Mouse (Mus musculus) hindbrain, embryonic 10.5 days (tissue): ENCODE data around the gene Nrp2. TPM values are rescaled to one million over a fixed set of nuclear protein-coding genes. Genes with fewer than 3 reads are reported as not detected.

Experiments
- DNase-seq: peaks from one replicate; pipeline ENCODE4 v3.0.0-alpha.2; 2017; ENCODE audit warnings: low spot score
- H3K27ac ChIP-seq: fragments of 300-500 bp; sonication (generic); 2 replicates; pipeline ENCODE4 v1.5.1; 2016; ENCODE audit warnings: mild to moderate bottlenecking, moderate library complexity
- H3K27me3 ChIP-seq: fragments of 300-500 bp; sonication (generic); 2 replicates; pipeline ENCODE4 v1.6.1; 2016; ENCODE audit warnings: mild to moderate bottlenecking; ENCODE audit not compliant: poor library complexity, insufficient read depth, severe bottlenecking
- H3K36me3 ChIP-seq: fragments of 300-500 bp; sonication (generic); 2 replicates; pipeline ENCODE4 v1.6.1; 2016; ENCODE audit warnings: mild to moderate bottlenecking, moderate library complexity
- H3K4me1 ChIP-seq: fragments of 300-500 bp; sonication (generic); replicated peaks from 2 replicates; pipeline ENCODE4 v1.6.1; 2016; ENCODE audit warnings: mild to moderate bottlenecking
- H3K4me3 ChIP-seq: fragments of 300-500 bp; sonication (generic); 2 replicates; pipeline ENCODE4 v1.5.1; 2016; ENCODE audit warnings: mild to moderate bottlenecking, moderate library complexity
- H3K9me3 ChIP-seq: fragments of 300-500 bp; sonication (generic); 2 replicates; pipeline ENCODE4 v1.6.1; 2016; ENCODE audit warnings: mild to moderate bottlenecking, moderate library complexity
- WGBS: fragments of 180-500 bp; shearing (Covaris S2); methylation state at CpG from one replicate; pipeline ENCODE4 v1.1.7; 2016; 5-methylcytosine and 5-hydroxymethylcytosine counted together
- polyA plus RNA-seq: library from polyadenylated mRNA; unstranded; fragments of >200 nt; fragmentation: Nextera tagmentation; extraction: Ambion mirVana; gene quantifications from 2 replicates; pipeline ENCODE4 v1.2.1, GENCODE M21; 2016

The Nrp2 gene
- polyA plus RNA-seq, 1 experiment from 2014 or later: 23.1 TPM

DNA sequence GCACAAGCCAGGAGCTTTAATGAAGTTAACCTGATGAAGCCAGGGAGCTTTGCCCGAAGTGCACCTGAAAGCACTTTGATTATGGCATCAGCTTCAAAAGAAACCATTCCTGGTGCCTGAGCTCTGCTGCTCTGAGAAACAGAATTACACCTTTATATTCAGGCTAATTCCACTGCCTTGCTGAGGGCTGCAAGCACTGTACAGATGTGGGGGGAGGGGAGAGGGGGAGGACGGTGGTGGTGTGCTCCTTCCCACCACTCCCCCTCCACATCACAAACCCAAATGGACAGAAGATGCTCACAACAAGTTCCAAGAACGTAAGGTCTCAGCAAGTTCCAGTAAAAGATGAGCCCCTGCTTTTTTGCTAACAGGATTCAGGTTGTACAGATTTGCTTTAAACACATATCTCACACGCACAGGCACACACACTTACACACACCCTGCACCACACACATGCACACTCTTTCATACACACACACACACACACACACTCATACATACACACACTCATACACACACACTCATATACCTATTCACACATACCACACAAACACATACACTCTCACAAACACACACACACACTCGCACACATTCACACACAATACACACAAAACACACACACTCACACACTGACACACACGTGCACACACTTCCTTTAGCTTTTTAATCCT is 6.6 kb upstream of the Nrp2 start:
- no peak for DNase-seq
- Histone ChIP-seq H3K27me3 (peaks cover 27% of the 10 kb centered on the region), H3K9me3 (no peaks in the 10 kb centered on the region), H3K27ac (no peak overlapping the region), H3K4me1 (peaks cover 18% of the 10 kb centered on the region; the same call in 1 of the 2 replicates), H3K4me3 (no peak overlapping the region), H3K36me3 (no peaks in the 10 kb centered on the region)
- 69% methylated on average over 6 of the region's 6 CpGs for WGBS

DNA sequence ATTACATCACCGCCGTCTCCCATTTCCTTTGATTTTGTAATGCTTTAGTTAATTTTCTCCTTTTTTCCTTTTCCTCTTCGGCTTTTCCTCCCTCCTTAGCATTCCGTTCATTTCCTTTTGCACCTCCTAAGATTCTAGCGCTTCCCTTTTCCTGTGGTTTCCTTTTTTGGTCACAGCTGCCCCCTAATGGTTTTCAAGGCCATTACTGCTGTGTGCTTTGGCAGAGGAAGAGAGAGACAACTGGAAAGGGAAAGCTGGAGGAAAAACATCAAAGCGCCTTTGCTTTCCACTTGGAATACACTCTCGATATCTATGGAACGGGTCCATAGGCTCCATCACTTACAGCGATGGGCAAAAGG is 6.1 kb upstream of the Nrp2 start:
- H3K4me3 ChIP-seq: no peak overlapping the region
- DNase-seq: peak; percentile 37
- no peaks in the 10 kb centered on the region for H3K36me3 ChIP-seq
- peaks cover 32% of the 10 kb centered on the region for H3K27me3 ChIP-seq
- H3K4me1 ChIP-seq: peaks cover 20% of the 10 kb centered on the region; the same call in 1 of the 2 replicates
- H3K9me3 ChIP-seq: no peaks in the 10 kb centered on the region
- H3K27ac ChIP-seq: no peak overlapping the region
- WGBS: 34% methylated on average over 9 of the region's 9 CpGs

DNA sequence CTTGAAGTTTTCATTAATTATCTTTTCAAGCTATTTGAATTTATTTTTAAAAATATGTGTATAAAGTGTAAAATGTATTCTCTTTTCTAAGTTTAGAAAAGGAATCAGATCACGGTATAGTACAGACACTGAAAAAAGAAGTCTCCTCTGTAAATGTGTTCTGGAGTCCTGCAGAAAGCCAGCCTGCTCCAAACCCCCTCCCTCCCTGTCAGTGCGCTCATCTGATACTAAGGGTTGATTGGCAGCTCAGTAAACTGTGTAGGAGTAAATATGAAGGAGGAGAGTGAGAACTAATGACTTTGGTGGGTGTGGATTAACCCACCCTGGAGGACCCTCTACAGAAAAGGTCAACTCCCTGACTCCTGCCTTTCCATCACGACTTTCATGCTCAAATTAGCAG is 5.7 kb upstream of the Nrp2 start:
- peaks cover 36% of the 10 kb centered on the region for H3K27me3 ChIP-seq
- H3K27ac ChIP-seq: no peak overlapping the region
- no peaks in the 10 kb centered on the region for H3K9me3 ChIP-seq
- H3K36me3 ChIP-seq: no peaks in the 10 kb centered on the region
- DNase-seq: no peak
- peaks cover 24% of the 10 kb centered on the region for H3K4me1 ChIP-seq
- H3K4me3 ChIP-seq: no peak overlapping the region
- 55% methylated on average over 3 of the region's 3 CpGs for WGBS

DNA sequence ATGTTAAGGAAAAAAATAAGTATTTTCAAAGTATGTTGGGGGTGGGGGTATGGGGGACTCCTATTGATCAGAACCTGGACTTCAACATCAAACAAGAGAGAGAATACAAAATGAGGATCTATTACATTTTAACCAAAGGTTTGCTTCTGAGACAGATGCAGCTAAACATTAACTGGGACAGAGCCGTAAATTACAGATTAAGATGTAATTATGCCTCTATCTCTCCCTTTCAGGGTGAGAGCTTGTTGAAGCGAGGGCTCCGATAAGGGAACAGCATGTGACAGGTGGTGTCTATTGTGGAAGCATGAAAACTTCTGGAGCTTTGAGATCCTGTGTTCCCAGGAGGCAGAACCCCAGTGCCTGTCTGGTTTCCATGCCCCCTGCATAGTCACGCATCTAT is 3.3 kb upstream of the Nrp2 start:
- 67% methylated on average over 4 of the region's 4 CpGs for WGBS
- no peak overlapping the region for H3K27ac ChIP-seq
- H3K4me3 ChIP-seq: no peak overlapping the region
- H3K9me3 ChIP-seq: no peaks in the 10 kb centered on the region
- peaks cover 58% of the 10 kb centered on the region for H3K27me3 ChIP-seq
- no peaks in the 10 kb centered on the region for H3K36me3 ChIP-seq
- DNase-seq: no peak
- peaks cover 47% of the 10 kb centered on the region for H3K4me1 ChIP-seq

- H3K9me3 ChIP-seq: no peaks in the 10 kb centered on the region
- WGBS: 34% methylated on average over 10 of the region's 10 CpGs
- no peak overlapping the region for H3K4me3 ChIP-seq
- DNase-seq: peak; percentile 80
- H3K36me3 ChIP-seq: no peaks in the 10 kb centered on the region
- H3K4me1 ChIP-seq: peaks cover 59% of the 10 kb centered on the region
- H3K27ac ChIP-seq: no peak overlapping the region
- peaks cover 66% of the 10 kb centered on the region for H3K27me3 ChIP-seq
Measured at GRCm38 (mm10) chr1:62701065-62701921, 1.8 kb upstream of the Nrp2 start.

DNA sequence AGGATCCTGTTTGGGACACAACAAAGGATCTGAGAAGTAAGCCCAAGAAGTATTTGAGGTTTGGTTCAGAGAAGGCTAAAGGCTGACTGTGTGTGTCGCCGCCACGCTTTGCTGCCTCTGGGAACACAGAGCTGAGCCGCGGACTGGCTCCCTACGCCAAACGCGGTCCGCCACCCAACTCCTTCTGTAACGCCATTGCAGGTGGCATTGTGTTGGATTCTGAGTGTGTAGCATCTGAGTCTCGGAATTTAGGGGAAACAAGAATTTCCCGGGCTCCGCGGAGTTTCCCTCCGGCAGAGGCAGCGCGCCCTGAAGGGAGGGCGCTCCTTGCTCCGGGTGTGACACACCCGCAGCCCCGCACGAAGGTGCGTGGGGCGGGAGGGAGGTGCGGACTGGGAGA is 342 bp upstream of the Nrp2 start:
- Histone ChIP-seq H3K27ac (peak overlapping the region; percentile 89), H3K9me3 (no peaks in the 10 kb centered on the region), H3K4me3 (peak overlapping the region; percentile 77), H3K36me3 (no peaks in the 10 kb centered on the region), H3K4me1 (peaks cover 63% of the 10 kb centered on the region), H3K27me3 (peaks cover 76% of the 10 kb centered on the region)
- DNase-seq: no peak
- under 1% methylated on average over 25 of the region's 25 CpGs for WGBS

DNA sequence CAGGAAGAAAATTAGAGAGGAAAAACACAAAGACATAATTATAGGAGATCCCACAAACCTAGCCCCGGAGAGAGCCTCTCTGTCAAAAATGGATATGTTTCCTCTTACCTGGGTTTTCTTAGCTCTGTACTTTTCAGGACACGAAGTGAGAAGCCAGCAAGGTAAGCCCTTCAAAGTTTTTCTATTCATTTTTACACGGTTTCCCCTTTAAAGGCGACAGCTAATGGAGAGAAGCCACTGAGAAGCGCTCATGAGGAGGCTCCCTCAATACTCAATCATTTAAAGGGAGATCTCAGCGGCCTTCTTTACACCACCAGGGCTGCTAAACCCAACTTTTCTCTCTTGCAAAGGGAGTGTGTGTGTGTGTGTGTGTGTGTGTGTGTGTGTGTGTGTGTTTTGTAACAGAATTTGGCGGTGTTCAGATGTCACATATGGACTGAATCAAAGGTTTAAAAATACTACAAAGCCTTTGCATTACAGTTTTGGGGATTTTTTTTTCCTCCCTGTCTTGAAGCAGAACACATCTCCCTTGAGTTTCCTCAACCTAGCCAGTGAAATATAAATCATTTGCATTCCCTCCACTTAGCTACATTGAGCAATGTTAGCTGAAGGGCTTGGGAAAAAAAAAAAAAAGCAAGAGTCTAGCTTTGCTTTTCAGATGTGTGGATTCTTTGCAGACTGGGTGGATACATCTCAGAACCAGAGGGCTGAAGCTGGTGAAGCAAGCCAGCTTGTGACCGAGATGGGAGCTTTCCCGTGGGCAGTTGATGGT is 1.2 kb downstream of the Nrp2 start:
- WGBS: 1% methylated on average over 9 of the region's 9 CpGs
- no peaks in the 10 kb centered on the region for H3K9me3 ChIP-seq
- H3K4me3 ChIP-seq: peak overlapping the region; percentile 77
- peak overlapping the region; percentile 89 for H3K27ac ChIP-seq
- no peaks in the 10 kb centered on the region for H3K36me3 ChIP-seq
- peaks cover 77% of the 10 kb centered on the region for H3K4me1 ChIP-seq
- H3K27me3 ChIP-seq: peaks cover 79% of the 10 kb centered on the region
- DNase-seq: peak; percentile 36

GRCm38 (mm10) chr1:62704889-62705516 is 1.9 kb downstream of the Nrp2 start:
- Histone ChIP-seq H3K27ac (peak overlapping the region; percentile 86), H3K4me3 (peak overlapping the region; percentile 77), H3K27me3 (peaks cover 84% of the 10 kb centered on the region), H3K4me1 (peaks cover 79% of the 10 kb centered on the region), H3K36me3 (no peaks in the 10 kb centered on the region), H3K9me3 (no peaks in the 10 kb centered on the region)
- DNase-seq: peak; percentile 34
- WGBS: 2% methylated on average over 16 of the region's 16 CpGs

DNA sequence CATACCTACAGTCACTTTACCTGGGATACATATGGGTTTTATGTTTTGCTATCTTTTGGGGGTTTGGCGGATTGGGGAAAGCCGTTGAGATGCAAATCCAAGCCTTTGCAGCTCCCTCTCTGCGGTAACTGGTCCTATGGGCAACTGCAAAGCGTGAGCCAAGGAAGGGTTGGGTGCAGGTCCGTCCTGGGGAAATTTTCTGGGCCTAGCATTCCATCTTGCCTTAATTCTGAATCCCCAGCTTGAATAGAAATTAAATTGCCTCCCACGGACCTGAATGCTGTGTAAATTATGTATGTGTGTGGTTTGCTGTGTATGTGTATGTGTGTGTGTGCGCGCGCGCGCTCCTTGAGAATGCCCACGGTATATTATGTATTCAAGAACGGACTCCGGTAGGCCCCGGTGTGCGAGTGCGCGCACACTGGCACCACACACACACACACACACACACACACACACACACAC is 2.5 kb downstream of the Nrp2 start:
- Histone ChIP-seq H3K4me3 (peak overlapping the region; percentile 77), H3K27me3 (peaks cover 89% of the 10 kb centered on the region), H3K27ac (peak overlapping the region; percentile 86), H3K36me3 (no peaks in the 10 kb centered on the region), H3K4me1 (peaks cover 83% of the 10 kb centered on the region), H3K9me3 (no peaks in the 10 kb centered on the region)
- WGBS: under 1% methylated on average over 18 of the region's 18 CpGs
- peak; percentile 37 for DNase-seq

DNA sequence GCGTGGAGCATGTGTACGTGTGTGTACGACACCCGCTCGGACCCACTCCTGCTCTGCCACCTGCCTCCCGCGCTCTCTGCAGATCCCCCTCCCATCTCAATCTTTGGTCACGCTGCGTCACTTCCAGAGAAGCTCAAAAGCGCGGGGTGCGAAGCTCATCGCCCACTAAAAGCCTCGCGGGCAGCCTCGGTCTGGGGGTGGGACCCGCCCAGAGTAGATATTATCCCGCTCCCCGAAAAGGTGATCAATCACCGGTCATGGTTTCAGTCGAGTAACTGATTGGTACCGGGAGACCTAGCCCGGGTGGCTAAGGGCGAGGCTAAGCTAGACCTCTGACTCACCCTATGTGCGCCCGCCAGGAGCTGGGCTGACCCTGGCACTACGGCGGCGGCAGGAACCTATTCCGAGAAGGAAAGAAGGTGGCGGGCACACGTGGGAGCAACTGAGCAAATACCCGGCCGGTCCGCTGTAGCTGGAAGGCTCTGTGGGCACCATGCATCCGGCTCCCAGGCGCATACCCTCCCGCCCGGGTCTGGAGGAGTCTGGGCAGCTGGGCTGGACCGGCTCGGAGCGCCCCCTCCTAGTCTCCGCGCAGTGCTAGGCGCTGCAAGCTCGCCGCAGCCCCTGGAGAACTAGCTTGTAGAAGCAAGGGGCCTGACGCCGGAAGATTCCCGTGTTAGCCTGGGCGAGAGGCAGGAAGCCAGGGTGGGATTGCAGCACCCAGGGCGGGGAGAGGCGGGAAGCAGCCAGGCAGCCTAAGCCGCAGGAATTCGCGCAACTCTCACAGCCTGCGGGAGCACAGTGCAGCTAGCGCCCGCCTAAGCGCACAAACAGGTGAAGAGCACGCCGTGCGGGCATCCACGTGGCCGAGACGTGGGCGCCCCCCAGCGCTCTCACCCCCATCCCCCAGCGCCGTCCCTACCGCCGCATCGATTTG is 3.3 kb downstream of the Nrp2 start:
- Histone ChIP-seq H3K36me3 (no peaks in the 10 kb centered on the region), H3K9me3 (no peaks in the 10 kb centered on the region), H3K27ac (peak overlapping the region; percentile 86), H3K4me3 (peak overlapping the region; percentile 77), H3K27me3 (peaks cover 94% of the 10 kb centered on the region), H3K4me1 (peaks cover 79% of the 10 kb centered on the region)
- peak; percentile 79 for DNase-seq
- under 1% methylated on average over 73 of the region's 73 CpGs for WGBS

- WGBS: under 1% methylated on average over 35 of the region's 35 CpGs
- H3K4me1 ChIP-seq: peaks cover 73% of the 10 kb centered on the region
- no peaks in the 10 kb centered on the region for H3K36me3 ChIP-seq
- DNase-seq: peak; percentile 67
- H3K9me3 ChIP-seq: no peaks in the 10 kb centered on the region
- H3K27ac ChIP-seq: peak overlapping the region; percentile 86
- peaks cover 84% of the 10 kb centered on the region for H3K27me3 ChIP-seq
- H3K4me3 ChIP-seq: peak overlapping the region; percentile 77
Measured at GRCm38 (mm10) chr1:62707101-62707912, 4.2 kb downstream of the Nrp2 start.
